Mouse (Mus musculus) heart, adult 2 months (tissue): ENCODE measurements at regions not wholly inside any gene's neighbourhood (a gene's known extent, or its start where the extent isn't known, plus 50 kb on each side); places are given as distances from the start of the nearest gene placed in this dataset.
"Not testable (repeated sequence)": the region's sequence is repeated elsewhere in the genome, so short reads cannot be mapped to it uniquely, and the experiment has no call there.

Experiments used
- DNase-seq, 2 experiments: peaks; one replicate each; pipeline ENCODE4 v3.0.0; 2021
- H3K27ac ChIP-seq: fragments of 200-600 bp; 2 replicates; pipeline ENCODE4 v1.8.1; 2022
- H3K27me3 ChIP-seq: fragments of 200-500 bp; 2 replicates; pipeline ENCODE4 v1.6.1; 2012; ENCODE audit warnings: mild to moderate bottlenecking, low read length, inconsistent platforms, mixed read lengths; ENCODE audit not compliant: control insufficient read depth, insufficient read depth
- H3K36me3 ChIP-seq: fragments of 200-500 bp; 2 replicates; pipeline ENCODE4 v1.6.1; 2012; ENCODE audit warnings: low read length, inconsistent platforms; ENCODE audit not compliant: control insufficient read depth, insufficient read depth
- H3K4me1 ChIP-seq: fragments of 200-500 bp; 2 replicates; pipeline ENCODE4 v1.6.1; 2011; ENCODE audit warnings: low read length; ENCODE audit not compliant: control insufficient read depth, insufficient read depth
- H3K4me3 ChIP-seq: fragments of 200-600 bp; 2 replicates; pipeline ENCODE4 v1.8.1; 2022
- H3K79me2 ChIP-seq: fragments of 200-500 bp; replicated peaks from 2 replicates; pipeline ENCODE4 v1.6.1; 2012; ENCODE audit warnings: mild to moderate bottlenecking, inconsistent platforms, low read length, moderate library complexity, mixed read lengths; ENCODE audit not compliant: control insufficient read depth, insufficient read depth
- H3K9ac ChIP-seq: fragments of 200-500 bp; 2 replicates; pipeline ENCODE4 v1.6.1; 2012; ENCODE audit warnings: low read depth, mild to moderate bottlenecking, control low read depth, inconsistent platforms, low read length, mixed read lengths
- CTCF ChIP-seq: fragments of 200-600 bp; IDR thresholded peaks from 2 replicates; pipeline ENCODE4 v1.8.1; 2022; ENCODE audit warnings: antibody characterized with exemption, mild to moderate bottlenecking, moderate library complexity
- EP300 ChIP-seq: fragments of 200-500 bp; IDR thresholded peaks from 2 replicates; pipeline ENCODE4 v1.6.1; 2011; ENCODE audit warnings: low read depth, low read length, control low read depth; ENCODE audit not compliant: insufficient read depth
- POLR2A ChIP-seq: fragments of 200-500 bp; IDR thresholded peaks from 2 replicates; pipeline ENCODE4 v1.6.1; 2011; ENCODE audit warnings: mild to moderate bottlenecking, low read depth, low read length, control low read depth; ENCODE audit not compliant: insufficient read depth
- WGBS: fragments of 180-500 bp; shearing (Covaris S2); methylation state at CpG from one replicate; pipeline ENCODE4 v1.1.7; 2018; 5-methylcytosine and 5-hydroxymethylcytosine counted together
- intact Hi-C: fragments of 180-260 bp; cut with DNase I; formaldehyde crosslinking; loops from one replicate; pipeline ENCODE4 v1.15.1; 2025

DNA sequence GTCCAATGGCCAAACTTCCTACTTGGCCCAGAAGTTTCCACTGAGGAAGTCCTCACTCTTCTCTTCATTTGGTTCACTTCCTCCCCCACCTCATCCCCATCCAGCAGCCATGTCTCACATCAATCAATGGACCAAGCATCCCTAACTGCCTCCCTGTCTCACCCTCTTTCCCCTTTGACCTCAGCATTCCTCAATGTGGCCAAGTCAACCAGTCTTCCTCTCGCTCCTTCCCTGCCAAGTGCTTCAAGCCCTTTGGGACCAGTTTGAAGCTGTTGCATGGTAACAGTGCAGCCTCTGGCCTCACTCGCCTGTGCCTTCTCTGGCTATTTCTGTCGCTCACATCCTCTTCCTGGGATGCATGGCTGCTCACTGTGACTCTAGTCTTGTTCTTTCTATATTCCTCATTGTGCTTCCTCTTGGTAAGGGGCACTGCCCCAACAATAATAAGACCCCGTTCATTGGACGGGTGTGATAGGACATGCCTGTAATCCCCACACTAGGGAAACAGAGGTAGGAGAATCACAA, 83.5 kb upstream of the Ifngr1 start:
- H3K4me3 ChIP-seq: no peak overlapping the region
- peaks cover 5% of the 10 kb centered on the region for H3K4me1 ChIP-seq
- no peak overlapping the region for H3K9ac ChIP-seq
- DNase-seq: no peak
- H3K36me3 ChIP-seq: no peaks in the 10 kb centered on the region
- 44% methylated on average over 5 of the region's 5 CpGs for WGBS
- intact Hi-C loops: no loop called here
- H3K79me2 ChIP-seq: no peaks in the 10 kb centered on the region
- no peaks in the 10 kb centered on the region for H3K27me3 ChIP-seq
- TF ChIP-seq EP300: no peak
- no peak for TF ChIP-seq POLR2A
- no peak for TF ChIP-seq CTCF
- H3K27ac ChIP-seq: no peak overlapping the region

GRCm38 (mm10) chr10:19510047-19510446, 81.7 kb upstream of the Ifngr1 start:
- Histone ChIP-seq H3K36me3 (no peaks in the 10 kb centered on the region), H3K27ac (no peak overlapping the region), H3K27me3 (no peaks in the 10 kb centered on the region), H3K9ac (no peak overlapping the region), H3K4me1 (peaks cover 3% of the 10 kb centered on the region), H3K4me3 (no peak overlapping the region), H3K79me2 (no peaks in the 10 kb centered on the region)
- DNase-seq: no peak
- intact Hi-C loops: no loop called here
- TF ChIP-seq POLR2A (no peak), EP300 (no peak), CTCF (no peak)
- 88% methylated on average over 10 of the region's 10 CpGs for WGBS

GRCm38 (mm10) chr10:19514366-19514765, 77.4 kb upstream of the Ifngr1 start:
- H3K4me1 ChIP-seq, intact Hi-C loops, DNase-seq, H3K27me3 ChIP-seq, H3K36me3 ChIP-seq, H3K9ac ChIP-seq, H3K79me2 ChIP-seq, H3K27ac ChIP-seq, H3K4me3 ChIP-seq: not testable (repeated sequence)

- no peak overlapping the region for H3K27ac ChIP-seq
- no peaks in the 10 kb centered on the region for H3K36me3 ChIP-seq
- TF ChIP-seq POLR2A (no peak), CTCF (no peak), EP300 (no peak)
- no peak overlapping the region for H3K4me3 ChIP-seq
- intact Hi-C loops: loop anchor here (5.0 kb wide), 1 partner anchor 598 kb away; no protein-coding TSS in a partner anchor
- no peak for DNase-seq
- no peaks in the 10 kb centered on the region for H3K27me3 ChIP-seq
- no peaks in the 10 kb centered on the region for H3K79me2 ChIP-seq
- WGBS: 94% methylated on average over 2 of the region's 2 CpGs
- peaks cover 3% of the 10 kb centered on the region for H3K4me1 ChIP-seq
- no peak overlapping the region for H3K9ac ChIP-seq
Observed at GRCm38 (mm10) chr10:19514837-19515236, 76.9 kb upstream of the Ifngr1 start.

GRCm38 (mm10) chr10:19516011-19516410, 75.7 kb upstream of the Ifngr1 start:
- no peak for TF ChIP-seq POLR2A
- peak; percentile 20; the same call in 1 of the 2 replicates for TF ChIP-seq CTCF
- no peak for TF ChIP-seq EP300
- H3K4me1 ChIP-seq: peaks cover 3% of the 10 kb centered on the region
- no peaks in the 10 kb centered on the region for H3K79me2 ChIP-seq
- H3K4me3 ChIP-seq: no peak overlapping the region
- no peaks in the 10 kb centered on the region for H3K36me3 ChIP-seq
- H3K9ac ChIP-seq: no peak overlapping the region
- no peaks in the 10 kb centered on the region for H3K27me3 ChIP-seq
- intact Hi-C loops: loop anchor here (5.0 kb wide), 1 partner anchor 599 kb away; no protein-coding TSS in a partner anchor
- DNase-seq: no peak
- 96% methylated on average over 3 of the region's 3 CpGs for WGBS
- no peak overlapping the region for H3K27ac ChIP-seq

GRCm38 (mm10) chr10:19517093-19517492, 74.7 kb upstream of the Ifngr1 start:
- H3K36me3 ChIP-seq: no peaks in the 10 kb centered on the region
- no peak overlapping the region for H3K9ac ChIP-seq
- WGBS: 43% methylated on average over 2 of the region's 2 CpGs
- H3K79me2 ChIP-seq: no peaks in the 10 kb centered on the region
- intact Hi-C loops: loop anchor here (5.0 kb wide), 1 partner anchor 600 kb away; no protein-coding TSS in a partner anchor
- no peaks in the 10 kb centered on the region for H3K27me3 ChIP-seq
- TF ChIP-seq POLR2A (no peak), CTCF (no peak), EP300 (no peak)
- DNase-seq: no peak
- H3K4me1 ChIP-seq: peaks cover 3% of the 10 kb centered on the region
- peak overlapping the region; percentile 28; the same call in 1 of the 2 replicates for H3K27ac ChIP-seq
- H3K4me3 ChIP-seq: no peak overlapping the region
